Mouse (Mus musculus) cerebellum, adult (tissue): Measurements from ENCODE around the gene Vrk3.
"Not testable (repeated sequence)": the region's sequence is repeated elsewhere in the genome, so short reads cannot be mapped to it uniquely, and the experiment has no call there.

ENCODE experiments used
- ATAC-seq: cut with Nextera tagmentation; 2 replicates; pipeline ENCODE4 v1.9.2; 2017; ENCODE audit warnings: mild to moderate bottlenecking, moderate library complexity, mixed read lengths; ENCODE audit not compliant: insufficient number of reproducible peaks, low FRiP score, low TSS enrichment

Gene Vrk3

GRCm38 (mm10) chr7:44748101-44749044 is at the start of gene Vrk3:
Vrk3 (plus strand) TSS chr7:44748413.
- ATAC-seq, result peak; percentile 94

- peak; percentile 70; the same call in 1 of the 2 replicates for ATAC-seq
Observed at GRCm38 (mm10) chr7:44701921-44702320, 46.3 kb upstream of the Vrk3 start.

GRCm38 (mm10) chr7:44702985-44703384 is 45.2 kb upstream of the Vrk3 start:
- ATAC-seq, result no peak

GRCm38 (mm10) chr7:44704363-44704762 is 43.9 kb upstream of the Vrk3 start:
- ATAC-seq, result no peak

- no peak for ATAC-seq
Observed at GRCm38 (mm10) chr7:44705086-44705485, 43.1 kb upstream of the Vrk3 start.

GRCm38 (mm10) chr7:44706322-44706721 is 41.9 kb upstream of the Vrk3 start:
- ATAC-seq, result no peak

- no peak for ATAC-seq
Observed at GRCm38 (mm10) chr7:44707169-44707675, 41.0 kb upstream of the Vrk3 start.

- ATAC-seq, result not testable (repeated sequence)
Observed at GRCm38 (mm10) chr7:44708093-44708492, 40.1 kb upstream of the Vrk3 start.

GRCm38 (mm10) chr7:44708574-44708973 is 39.6 kb upstream of the Vrk3 start, which contains the start of gene Izumo2:
Izumo2 (plus strand) TSS chr7:44708742.
- no peak for ATAC-seq

- no peak for ATAC-seq
Observed at GRCm38 (mm10) chr7:44709881-44710280, 38.3 kb upstream of the Vrk3 start.

- ATAC-seq, result no peak
Observed at GRCm38 (mm10) chr7:44722058-44722457, 26.2 kb upstream of the Vrk3 start.

GRCm38 (mm10) chr7:44724316-44724715 is 23.9 kb upstream of the Vrk3 start:
- no peak for ATAC-seq

GRCm38 (mm10) chr7:44726343-44726742 is 21.9 kb upstream of the Vrk3 start:
- no peak for ATAC-seq

- ATAC-seq, result no peak
Observed at GRCm38 (mm10) chr7:44727151-44727550, 21.1 kb upstream of the Vrk3 start.

- ATAC-seq, result no peak
Observed at GRCm38 (mm10) chr7:44728082-44728975, 19.9 kb upstream of the Vrk3 start.

- ATAC-seq, result no peak
Observed at GRCm38 (mm10) chr7:44733723-44734122, 14.5 kb upstream of the Vrk3 start.

- ATAC-seq, result no peak
Observed at GRCm38 (mm10) chr7:44741361-44741760, 6.9 kb upstream of the Vrk3 start.

GRCm38 (mm10) chr7:44744270-44744669 is 3.9 kb upstream of the Vrk3 start:
- ATAC-seq, result no peak

- ATAC-seq, result peak; percentile 77; the same call in 1 of the 2 replicates
Observed at GRCm38 (mm10) chr7:44745076-44745475, 3.1 kb upstream of the Vrk3 start.

- ATAC-seq, result no peak
Observed at GRCm38 (mm10) chr7:44747115-44747514, 1.1 kb upstream of the Vrk3 start.

GRCm38 (mm10) chr7:44750950-44751349 is 2.7 kb downstream of the Vrk3 start, which contains the start of gene Zfp473:
Zfp473 (minus strand) TSS chr7:44751050.
- not testable (repeated sequence) for ATAC-seq
